Mouse (Mus musculus): ENCODE data around the gene Hoxc11.

Gene Hoxc11

DNA sequence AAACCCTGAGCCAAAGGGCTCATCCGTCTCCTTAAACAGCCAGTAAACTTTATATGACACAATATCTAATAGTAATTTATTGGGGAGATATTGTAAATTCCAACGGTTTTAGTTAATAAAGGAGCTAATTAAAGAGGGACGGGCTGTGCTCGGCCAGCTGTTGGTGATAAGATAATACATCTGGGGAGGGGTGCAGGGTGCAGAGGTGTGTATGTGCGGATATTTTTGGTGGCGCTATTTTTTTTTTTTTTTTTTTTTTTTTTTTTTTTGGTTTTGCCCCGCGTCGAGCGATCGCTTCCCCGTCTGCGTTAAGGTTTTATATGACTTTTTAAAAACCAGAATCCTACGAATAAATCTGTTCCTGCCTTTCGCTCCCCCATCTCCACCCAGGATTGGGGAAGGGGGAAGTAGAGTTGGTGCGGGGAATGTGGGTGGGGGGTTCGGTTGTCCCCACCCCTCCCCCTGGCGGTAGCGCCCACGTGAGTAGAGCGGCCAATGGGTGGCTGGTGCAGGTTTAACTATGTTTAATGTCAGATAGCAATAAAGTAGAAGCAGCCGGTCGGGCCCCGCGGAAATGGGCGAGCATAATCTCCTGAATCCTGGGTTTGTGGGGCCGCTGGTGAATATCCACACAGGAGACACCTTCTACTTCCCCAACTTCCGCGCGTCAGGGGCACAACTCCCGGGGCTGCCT, 17.8 kb upstream of the Hoxc11 start, which contains the start of gene Hoxc12:
Gene Hoxc12 (plus strand): TSS at position 479 of the 694 bp plus-strand sequence.
- no peak for DNase-seq (ENCODE audit: inconsistent ontology term)

DNA sequence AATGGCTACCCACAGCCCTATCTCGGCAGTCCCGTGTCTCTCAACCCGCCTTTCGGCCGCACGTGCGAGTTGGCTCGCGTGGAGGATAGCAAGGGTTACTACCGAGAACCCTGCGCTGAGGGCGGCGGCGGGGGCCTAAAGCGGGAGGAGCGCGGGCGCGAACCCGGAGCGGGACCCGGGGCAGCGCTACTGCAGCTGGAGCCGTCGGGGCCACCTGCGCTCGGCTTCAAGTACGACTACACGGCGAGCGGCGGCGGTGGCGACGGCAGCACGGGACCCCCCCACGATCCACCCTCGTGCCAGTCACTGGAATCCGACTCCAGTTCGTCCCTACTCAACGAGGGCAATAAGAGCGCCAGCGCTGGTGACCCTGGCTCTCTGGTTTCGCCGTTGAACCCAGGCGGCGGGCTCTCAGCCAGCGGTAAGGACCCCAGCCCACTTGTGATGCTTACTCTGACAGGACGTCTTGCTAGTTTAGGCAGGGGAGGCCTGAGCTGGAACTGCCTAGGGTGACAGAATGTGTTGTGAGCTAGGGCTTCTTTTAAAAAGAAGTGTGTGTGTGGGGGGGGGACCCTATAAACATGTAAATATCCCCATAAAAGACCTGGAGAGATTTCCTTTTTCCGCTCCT, 17.1 kb upstream of the Hoxc11 start:
- no peak for DNase-seq (ENCODE audit: inconsistent ontology term)

DNA sequence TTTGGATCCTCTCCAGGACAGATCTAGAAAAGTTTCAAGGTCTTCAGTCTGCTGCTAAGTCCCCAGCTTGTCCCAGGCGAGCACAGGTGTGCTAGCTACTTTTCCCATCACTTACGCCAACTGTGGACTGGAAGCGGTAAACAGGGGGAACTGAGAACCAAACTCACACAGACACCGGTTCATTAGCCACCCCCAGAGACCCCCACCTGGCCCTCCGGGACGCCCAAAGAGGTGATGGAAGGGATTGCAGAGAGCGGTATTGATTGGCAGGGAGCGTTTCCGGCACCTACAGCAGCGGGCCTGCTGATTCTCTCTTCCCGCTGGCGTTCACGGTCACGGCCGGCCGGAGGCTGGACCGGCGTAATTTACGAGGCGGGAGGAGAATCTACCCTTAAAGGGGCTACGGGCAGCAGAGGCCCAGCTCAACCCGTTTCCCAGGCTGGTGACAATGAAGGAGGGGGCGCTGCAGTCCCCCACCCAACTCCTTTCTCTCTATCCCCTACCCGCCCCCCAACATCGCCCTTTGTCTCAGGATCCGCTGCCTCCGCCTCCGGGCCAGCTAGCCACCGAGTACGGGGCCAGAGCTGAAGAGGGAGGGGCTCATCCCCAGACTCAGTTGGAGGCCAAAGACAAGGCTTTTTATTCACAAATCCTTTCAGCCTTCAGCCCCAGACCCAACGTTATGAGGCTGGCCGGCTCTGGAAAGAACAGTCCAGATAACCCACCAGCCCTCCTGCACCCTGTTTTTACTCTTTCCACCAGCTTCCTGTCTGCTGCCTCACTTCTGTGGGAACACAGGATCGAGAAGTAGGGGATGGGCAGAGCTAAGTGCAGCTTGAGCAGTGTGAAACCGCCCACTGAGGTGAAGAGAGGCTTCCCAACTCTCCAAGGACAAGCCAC, 14.7 kb upstream of the Hoxc11 start:
- no peak for DNase-seq (ENCODE audit: inconsistent ontology term)

DNA sequence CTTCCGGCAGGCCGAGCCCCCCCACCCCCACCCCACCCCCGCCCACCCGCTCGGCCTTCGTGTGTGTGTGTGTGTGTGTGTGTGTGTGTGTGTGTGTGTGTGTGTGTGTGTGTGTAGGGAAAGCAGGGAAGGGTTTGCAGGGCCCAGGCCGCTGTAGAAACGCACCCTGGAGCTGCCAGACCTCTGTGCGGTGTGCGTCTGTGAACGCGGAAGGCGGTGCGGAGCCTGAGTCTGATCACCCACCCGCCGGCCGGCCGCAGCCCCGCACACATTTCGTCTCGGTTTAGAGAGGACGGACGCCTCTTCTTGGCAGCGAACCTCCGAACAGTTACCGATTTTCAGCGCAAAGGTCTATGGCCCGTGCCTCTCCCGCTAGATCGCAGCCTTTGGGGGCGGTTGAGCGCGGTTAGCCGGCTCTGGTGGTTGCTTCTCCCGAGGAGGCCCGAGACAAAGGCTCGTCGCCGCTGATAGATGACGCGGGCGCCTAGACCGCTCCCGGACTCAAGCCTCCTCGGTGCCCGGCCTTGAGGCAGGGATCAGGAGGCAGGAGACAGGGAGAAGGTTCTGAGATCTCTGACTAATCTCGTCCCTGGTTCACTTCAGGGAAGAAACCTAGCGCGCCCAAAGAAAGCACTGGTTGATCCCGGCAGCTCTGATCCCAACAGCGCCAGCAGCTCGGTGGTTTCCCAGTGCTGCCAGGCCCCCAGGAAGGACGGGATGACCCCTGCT, 11.3 kb upstream of the Hoxc11 start:
- DNase-seq (ENCODE audit: inconsistent ontology term): peak; percentile 24

DNA sequence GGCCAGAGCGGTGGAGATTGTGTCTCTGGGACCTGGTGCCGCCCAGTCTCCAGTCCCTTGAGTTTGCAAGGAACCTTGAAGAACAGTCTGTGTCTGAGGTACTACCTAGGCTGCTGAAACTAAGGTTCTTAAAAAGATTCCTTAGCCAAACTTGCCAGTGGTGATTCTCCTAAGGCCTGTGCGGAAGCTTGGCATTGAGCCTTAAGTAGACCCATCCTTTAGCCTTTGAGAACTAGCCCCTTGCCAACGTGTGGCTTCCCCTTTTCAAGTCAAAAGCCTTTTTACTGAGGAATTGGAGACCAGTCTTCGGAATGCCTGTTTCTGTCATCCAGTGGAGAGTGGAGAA, 10.8 kb upstream of the Hoxc11 start:
- DNase-seq (ENCODE audit: inconsistent ontology term): no peak

DNA sequence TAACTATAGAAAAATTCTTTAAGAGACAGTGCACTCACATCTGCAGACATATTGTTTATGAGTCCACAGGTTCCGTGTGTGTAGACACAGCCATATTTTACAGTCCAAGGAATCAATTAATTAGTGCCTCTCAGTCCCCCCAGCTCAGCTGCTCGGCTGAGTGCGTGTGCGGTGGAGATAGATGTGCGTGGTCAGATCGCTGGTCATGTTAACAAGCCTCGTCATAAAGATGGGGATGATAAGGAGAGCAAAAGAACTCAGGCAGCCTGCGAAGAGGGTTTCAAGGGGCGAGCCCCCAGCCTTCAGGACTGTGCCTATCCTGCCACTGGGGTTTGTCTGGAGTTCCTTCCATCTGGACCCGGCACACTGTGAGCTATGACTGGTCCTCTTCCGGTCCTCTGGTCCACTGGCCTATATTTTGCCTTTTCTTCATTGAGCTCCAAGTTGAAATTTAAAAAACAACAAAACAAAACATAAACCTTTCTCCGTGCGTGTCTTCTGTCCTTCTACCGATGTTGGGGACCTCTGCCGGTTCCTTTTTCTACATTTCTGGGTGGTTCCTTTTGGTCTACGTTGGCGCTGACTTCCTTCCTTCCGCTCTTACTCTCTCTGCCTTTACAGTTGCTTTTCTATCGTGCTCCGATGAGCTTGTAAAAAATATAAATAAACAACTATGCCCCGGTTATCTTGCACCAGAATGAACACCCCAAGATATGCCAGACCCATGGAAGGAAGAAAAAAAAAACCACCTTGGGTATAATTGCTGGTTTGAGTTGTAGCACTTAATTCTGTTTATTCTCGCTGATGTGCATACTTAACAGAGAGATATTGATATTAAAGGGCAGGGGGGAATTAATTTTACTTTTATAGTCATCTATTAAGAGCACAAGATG, 8.8 kb upstream of the Hoxc11 start:
- no peak for DNase-seq (ENCODE audit: inconsistent ontology term)

DNA sequence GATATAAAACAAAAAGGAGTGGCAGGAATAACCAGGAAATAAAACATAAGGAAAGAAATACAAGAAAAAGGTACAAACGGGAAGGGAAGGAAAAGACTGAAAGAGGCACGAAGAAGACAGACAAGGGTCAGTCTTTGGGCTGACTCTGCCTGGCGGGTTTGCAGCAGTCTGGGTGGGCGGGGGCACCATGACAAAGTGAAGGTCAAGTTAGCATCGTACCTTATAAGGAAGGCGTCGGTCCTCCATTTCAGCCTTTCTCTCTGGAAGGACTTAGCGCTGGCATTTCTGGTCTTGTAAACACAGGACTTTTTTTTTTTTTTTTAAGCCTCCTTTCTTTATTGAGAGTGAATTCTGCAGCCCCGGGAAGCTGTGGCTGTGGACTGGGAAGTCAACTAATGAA, 7.0 kb upstream of the Hoxc11 start:
- no peak for DNase-seq (ENCODE audit: inconsistent ontology term)

DNA sequence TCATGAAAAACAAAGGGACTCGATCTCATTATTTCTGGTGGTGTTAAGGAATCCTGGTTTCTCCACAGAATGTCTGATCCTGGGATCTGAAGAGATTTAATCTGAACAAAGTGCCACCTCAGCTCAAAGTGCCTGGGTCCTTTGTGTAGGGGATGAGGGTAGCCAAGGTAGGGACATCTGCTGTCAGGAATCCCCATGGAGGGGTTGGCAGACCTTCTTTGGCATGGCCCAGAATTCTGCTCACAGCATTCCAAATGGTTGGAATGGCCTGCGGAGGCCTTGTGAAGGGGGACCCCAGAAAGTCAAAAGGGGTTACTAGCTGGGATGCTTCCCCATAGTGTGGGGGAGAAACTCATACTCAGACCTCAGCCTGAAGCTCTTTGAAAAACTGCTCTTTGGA, 5.4 kb upstream of the Hoxc11 start:
- DNase-seq (ENCODE audit: inconsistent ontology term): no peak

DNA sequence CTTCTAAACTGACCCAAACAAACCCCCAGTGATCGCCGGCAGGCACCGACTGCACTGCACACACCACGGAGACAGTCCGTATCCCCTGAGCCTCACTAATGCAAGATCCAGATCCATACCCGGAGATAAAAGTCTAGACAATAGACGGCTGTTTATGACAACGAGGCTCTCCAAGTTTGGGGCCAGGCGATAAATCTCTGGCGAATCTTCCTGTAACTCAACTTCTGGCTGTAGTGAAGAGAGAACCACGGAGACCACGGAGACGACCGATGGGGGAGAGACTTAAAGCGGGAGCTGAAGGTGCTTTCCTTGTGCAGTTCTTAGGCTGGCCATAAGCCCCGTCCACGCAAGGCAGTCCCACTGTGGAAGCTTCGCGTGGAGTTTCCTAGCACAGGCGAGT, 4.5 kb upstream of the Hoxc11 start:
- DNase-seq (ENCODE audit: inconsistent ontology term): no peak

DNA sequence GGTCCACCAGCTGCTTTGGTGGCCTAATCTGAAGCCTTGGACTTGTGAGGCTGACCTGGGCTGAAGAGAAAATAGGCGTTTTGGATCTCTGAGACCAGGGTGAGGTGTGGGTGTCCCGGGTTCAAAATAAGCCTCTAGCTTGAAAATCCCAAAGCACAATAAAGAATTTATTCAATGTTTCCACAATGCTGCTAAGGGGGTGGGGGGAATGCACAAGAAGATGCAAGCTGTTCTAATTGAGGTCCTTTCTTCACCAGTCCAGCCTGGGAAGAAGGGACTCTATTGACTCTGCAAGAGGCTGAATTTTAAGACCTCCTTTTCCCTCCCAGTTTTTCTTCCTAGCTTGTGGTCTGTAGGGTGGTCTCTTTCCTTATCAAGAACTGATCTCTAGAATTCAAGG, 3.4 kb upstream of the Hoxc11 start:
- no peak for DNase-seq (ENCODE audit: inconsistent ontology term)

DNA sequence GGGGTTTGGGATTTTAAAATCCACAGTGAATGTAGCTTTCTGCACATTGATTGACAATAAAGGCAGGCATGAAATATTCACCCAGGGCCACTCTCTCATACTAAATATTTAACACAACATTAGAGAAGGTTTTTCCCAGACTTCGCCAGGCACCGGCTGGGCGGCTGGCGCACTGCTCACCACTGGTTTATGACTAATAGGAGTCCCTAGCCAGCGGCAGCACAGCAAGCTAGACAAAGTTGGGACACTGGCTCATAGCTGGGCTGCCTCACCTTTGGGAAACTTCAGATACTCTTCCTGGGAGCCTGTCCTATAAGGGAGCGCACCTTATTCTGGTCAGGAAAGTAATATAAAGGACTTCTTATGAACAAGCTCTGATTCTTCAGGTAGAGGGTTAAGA, 666 bp upstream of the Hoxc11 start:
- no peak for DNase-seq (ENCODE audit: inconsistent ontology term)

DNA sequence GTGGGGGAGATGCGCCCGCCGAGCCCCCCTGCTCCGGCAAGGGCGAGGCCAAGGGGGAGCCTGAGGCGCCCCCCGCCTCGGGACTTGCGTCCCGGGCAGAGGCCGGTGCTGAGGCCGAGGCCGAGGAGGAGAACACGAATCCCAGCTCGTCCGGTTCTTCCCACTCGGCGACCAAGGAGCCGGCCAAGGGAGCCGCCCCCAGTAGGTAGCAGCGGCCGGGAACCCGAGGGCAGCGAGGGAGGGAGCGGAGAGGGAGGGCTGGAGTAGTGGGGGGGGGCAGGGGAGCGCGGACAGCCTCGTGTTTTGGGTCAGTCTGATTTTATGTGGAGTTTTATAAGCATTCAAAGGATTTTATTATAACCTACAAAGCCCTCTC, 768 bp downstream of the Hoxc11 start:
- DNase-seq (ENCODE audit: inconsistent ontology term): no peak

DNA sequence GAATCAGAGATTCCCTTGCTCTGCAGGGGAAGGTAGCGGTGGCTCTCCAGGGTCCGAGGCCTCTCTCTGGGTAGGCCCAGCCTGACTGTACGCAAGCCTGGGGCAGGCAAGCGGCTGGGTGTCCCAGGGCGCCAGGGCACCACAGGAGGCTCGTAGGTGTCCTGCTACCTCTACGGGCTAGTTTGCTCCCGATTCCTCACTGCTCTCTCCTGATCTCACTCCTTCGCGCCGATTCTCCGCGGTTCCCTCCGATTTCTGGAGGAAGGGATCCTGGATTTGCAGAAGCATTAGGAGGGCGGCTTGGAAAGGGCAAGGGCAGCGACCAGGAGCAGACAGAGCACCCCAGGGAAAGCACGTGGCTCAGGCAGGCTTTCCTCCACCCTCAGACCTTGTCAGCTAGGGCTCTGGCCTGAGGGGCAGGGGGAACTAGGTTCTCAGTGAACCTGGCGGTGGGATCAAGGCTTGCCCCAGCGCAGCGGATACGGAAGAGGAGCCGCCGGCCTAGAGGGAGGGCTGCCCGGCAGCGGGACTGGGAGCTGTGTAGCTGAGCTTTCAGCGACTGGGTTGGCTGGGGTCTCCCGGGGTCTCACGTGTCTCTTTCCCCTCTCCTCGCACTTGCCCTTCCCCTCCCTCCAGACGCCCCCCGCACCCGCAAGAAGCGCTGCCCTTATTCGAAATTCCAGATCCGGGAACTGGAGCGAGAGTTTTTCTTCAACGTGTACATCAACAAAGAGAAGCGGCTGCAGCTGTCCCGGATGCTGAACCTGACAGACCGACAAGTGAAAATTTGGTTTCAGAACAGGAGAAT, 1.8 kb downstream of the Hoxc11 start:
- DNase-seq (ENCODE audit: inconsistent ontology term): no peak

DNA sequence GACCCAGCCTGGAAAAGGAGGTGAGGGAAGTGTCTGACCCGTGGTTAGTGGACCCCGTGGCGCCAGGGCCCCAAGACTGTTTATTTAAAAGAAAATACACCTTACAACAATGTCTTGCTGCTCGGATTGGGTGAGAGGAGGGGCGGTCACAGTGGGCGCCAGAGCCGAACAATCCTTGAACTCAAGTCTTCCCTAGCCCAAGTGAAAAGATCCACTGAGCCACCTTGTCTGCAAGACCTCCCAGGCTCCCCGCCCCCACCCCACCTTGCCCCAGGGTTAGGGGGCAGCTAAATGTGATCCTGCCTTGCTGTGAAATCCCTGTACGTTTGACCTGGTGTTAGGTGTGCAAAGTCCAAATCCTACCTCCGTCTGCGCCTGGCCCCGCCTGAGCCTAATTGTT, 2.7 kb downstream of the Hoxc11 start:
- DNase-seq (ENCODE audit: inconsistent ontology term): no peak

DNA sequence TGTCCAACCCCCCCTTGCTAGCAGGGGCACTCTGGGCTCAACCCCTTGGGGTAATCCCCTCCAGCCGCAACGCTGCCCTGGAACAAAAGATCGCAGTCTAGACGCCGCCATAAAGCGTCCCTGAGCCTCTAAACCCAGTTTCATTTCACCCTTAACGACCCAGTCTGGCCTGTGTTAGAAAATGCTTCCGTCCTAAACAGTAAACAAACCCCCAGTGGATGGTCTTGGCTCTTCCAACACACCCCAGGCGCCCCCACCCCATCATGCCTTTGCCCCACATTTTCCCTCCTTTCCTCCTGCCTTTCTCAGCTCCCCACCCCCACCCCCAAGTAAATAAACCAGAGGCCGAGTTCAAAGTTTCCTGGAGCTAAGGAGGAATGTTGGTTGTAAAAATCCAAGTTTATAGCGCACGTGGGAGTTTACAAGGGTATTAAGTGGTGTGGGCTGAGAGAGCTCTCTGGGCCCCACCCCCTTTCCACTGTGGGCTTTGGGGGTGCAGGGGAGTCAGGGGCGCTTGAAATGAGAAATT, 5.5 kb downstream of the Hoxc11 start:
- no peak for DNase-seq (ENCODE audit: inconsistent ontology term)

DNA sequence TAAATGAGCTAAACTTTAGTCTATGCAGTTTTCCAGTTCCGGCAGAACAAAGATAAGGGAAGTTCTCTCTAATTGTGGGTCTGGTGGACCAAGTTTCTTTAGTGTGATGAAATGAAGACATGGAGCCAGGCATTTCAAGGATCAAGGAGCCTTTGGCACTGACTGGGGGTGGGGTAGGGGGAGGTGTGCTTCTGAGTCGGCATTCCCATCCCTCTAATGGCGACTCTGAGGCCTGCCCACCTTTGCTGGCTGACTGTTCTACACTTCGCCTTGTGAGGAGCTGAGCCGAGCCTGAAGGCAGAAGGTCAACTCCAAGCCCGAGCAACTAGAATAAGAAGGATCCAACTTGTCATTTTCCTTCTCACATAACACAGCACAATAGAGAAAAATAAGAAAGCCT, 7.5 kb downstream of the Hoxc11 start:
- DNase-seq (ENCODE audit: inconsistent ontology term): no peak

DNA sequence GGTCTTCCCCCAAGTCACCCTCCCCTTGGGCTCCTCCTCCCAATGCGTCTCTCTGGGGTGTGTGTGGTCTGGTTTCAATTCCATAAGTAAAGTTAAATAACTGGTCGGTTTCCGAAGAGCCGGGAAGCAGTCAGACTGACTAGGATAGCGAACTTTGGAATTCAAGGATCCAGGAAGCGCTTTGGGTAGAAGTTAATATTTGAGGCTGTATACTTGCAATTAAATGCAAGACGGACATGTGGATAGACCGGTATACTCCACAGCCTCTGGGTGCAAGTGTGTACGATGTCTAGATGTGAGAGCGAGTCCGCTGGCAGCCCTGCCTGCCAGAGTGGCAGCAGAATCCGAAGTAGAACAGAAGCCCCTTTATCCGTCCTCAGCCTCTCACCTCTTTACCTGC, 8.3 kb downstream of the Hoxc11 start:
- DNase-seq (ENCODE audit: inconsistent ontology term): no peak

DNA sequence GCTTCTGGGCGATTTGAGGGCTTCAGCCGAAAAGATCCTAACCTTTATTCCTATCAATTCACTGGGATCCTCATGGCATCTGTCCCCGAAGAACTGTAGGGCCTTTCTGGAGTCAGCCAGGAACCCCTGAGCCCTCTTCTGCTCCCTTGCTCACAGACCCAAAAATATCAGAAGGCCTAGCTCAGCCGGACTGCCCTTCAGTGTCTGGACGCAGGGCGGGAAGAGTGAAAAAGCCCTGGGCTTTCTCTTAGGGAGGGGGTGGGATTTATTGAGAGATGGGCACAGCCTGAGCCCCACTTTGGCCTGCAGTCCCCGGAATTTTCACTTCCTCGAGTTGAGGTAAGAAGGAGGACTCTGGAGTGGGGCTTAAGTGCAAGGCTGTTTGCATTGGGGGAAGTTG, 9.0 kb downstream of the Hoxc11 start:
- no peak for DNase-seq (ENCODE audit: inconsistent ontology term)

DNA sequence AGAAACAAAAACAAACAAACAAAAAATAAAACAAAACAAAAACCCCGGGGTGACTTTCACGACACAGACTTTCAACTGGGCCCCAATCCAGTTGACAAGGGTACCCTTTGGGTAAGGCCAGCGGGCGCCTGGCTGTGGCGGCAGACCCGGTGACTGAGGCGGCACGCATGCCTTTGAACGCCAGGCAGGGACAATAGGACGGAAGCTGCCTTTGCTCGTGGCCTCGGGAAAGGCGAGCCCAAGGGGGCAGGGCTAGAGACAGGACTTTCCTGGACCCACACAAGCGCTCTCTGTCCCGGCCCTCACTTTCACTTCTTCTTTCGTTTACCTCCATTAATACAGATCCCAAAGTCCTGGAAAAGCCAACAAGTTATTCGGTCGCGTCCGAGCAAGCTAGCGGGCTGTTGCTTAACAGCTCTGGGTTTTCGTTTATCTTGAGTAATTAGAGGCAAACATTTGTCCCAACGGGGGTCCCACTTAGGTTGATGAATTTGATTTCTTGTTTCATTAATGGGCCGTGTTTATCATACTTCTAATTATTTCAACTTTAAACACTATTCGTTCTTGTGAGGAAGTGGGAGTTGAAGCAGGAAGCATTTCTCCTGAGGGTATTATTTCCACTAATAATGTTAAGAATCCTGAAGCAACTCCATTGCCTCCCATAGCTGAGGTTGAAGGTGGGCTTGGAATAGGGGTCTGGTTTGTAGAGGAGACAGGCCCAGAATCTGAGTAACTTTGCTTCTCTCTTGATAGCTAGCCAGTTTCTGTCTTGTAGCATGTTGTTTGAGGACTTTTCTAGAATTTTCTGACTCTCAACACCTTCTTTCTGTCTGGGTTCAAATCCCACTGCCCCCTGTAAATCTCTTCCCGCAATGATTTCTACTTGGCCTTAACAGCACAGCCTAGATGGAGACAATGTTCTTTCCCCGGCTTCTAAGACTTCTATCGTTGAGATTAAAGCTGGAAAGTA, 9.7 kb downstream of the Hoxc11 start:
- peak; percentile 48 for DNase-seq (ENCODE audit: inconsistent ontology term)

All from Muller cell, postnatal 12 days (primary cell).